Mouse (Mus musculus) limb, embryonic 14.5 days (tissue): Measurements from ENCODE around the gene Fezf1. TPM values are rescaled to one million over a fixed set of nuclear protein-coding genes. Genes with fewer than 3 reads are reported as not detected.

ENCODE experiments used
- ATAC-seq: fragments of 200-750 bp; cut with Nextera tagmentation; 2 replicates; pipeline ENCODE4 v1.8.0; 2017; ENCODE audit warnings: low read depth, moderate number of reproducible peaks, moderate TSS enrichment; ENCODE audit not compliant: low FRiP score
- DNase-seq: peaks from one replicate; pipeline ENCODE4 v3.0.0-alpha.2; 2015; ENCODE audit warnings: low spot score
- H3K27ac ChIP-seq: fragments of 300-500 bp; sonication (generic); replicated peaks from 2 replicates; pipeline ENCODE4 v1.5.1; 2014; ENCODE audit warnings: low read depth, mild to moderate bottlenecking, low read length, moderate library complexity, mixed read lengths
- H3K27me3 ChIP-seq: fragments of 300-500 bp; sonication (generic); 2 replicates; pipeline ENCODE4 v1.6.1; 2014; ENCODE audit warnings: low read length, mixed read lengths; ENCODE audit not compliant: control insufficient read depth, insufficient read depth
- H3K36me3 ChIP-seq: fragments of 300-500 bp; sonication (generic); 2 replicates; pipeline ENCODE4 v1.6.1; 2014; ENCODE audit warnings: mild to moderate bottlenecking, low read length, moderate library complexity, mixed read lengths; ENCODE audit not compliant: control insufficient read depth, insufficient read depth
- H3K4me1 ChIP-seq: fragments of 300-500 bp; sonication (generic); 2 replicates; pipeline ENCODE4 v1.6.1; 2014; ENCODE audit warnings: antibody characterized with exemption, low read length, mixed read lengths; ENCODE audit not compliant: control insufficient read depth, insufficient read depth
- H3K4me2 ChIP-seq: fragments of 300-500 bp; sonication (generic); replicated peaks from 2 replicates; pipeline ENCODE4 v1.6.1; 2014; ENCODE audit warnings: low read depth, mild to moderate bottlenecking, low read length, moderate library complexity; ENCODE audit not compliant: severe bottlenecking
- H3K4me3 ChIP-seq: fragments of 300-500 bp; sonication (generic); replicated peaks from 2 replicates; pipeline ENCODE4 v1.5.1; 2014; ENCODE audit warnings: low read length
- H3K9ac ChIP-seq: fragments of 300-500 bp; sonication (generic); 2 replicates; pipeline ENCODE4 v1.6.1; 2014; ENCODE audit warnings: mild to moderate bottlenecking, low read depth, low read length, moderate library complexity; ENCODE audit not compliant: severe bottlenecking
- H3K9me3 ChIP-seq: fragments of 300-500 bp; sonication (generic); 2 replicates; pipeline ENCODE4 v1.6.1; 2016; ENCODE audit warnings: low read length; ENCODE audit not compliant: control insufficient read depth
- POLR2A ChIP-seq: fragments of 200-500 bp; IDR thresholded peaks from 2 replicates; pipeline ENCODE4 v1.8.0; 2012; ENCODE audit warnings: inconsistent platforms, mild to moderate bottlenecking, moderate library complexity, borderline replicate concordance; ENCODE audit not compliant: insufficient read depth, insufficient read length; ENCODE audit errors: extremely low read depth
- WGBS: fragments of 180-500 bp; shearing (Covaris S2); extraction: QIAGEN DNeasy Blood & Tissue Kit; methylation state at CpG from one replicate; pipeline ENCODE4 v1.1.7; 2014; 5-methylcytosine and 5-hydroxymethylcytosine counted together
- polyA plus RNA-seq, 2 experiments: library from polyadenylated mRNA; depleted of rRNA in 1 of 2; stranded (reverse) in 1 of 2; unstranded in 1 of 2; fragments of >200 nt; fragmentation: Nextera tagmentation in 1 of 2; extraction: Ambion mirVana in 1 of 2; gene quantifications; 2 replicates each; pipeline versions ENCODE4 v1.2.1 to v1.2.3; 2012 to 2014

Fezf1 gene
- polyA plus RNA-seq, 2 experiments = 0.11 TPM; not detected in 1

DNA sequence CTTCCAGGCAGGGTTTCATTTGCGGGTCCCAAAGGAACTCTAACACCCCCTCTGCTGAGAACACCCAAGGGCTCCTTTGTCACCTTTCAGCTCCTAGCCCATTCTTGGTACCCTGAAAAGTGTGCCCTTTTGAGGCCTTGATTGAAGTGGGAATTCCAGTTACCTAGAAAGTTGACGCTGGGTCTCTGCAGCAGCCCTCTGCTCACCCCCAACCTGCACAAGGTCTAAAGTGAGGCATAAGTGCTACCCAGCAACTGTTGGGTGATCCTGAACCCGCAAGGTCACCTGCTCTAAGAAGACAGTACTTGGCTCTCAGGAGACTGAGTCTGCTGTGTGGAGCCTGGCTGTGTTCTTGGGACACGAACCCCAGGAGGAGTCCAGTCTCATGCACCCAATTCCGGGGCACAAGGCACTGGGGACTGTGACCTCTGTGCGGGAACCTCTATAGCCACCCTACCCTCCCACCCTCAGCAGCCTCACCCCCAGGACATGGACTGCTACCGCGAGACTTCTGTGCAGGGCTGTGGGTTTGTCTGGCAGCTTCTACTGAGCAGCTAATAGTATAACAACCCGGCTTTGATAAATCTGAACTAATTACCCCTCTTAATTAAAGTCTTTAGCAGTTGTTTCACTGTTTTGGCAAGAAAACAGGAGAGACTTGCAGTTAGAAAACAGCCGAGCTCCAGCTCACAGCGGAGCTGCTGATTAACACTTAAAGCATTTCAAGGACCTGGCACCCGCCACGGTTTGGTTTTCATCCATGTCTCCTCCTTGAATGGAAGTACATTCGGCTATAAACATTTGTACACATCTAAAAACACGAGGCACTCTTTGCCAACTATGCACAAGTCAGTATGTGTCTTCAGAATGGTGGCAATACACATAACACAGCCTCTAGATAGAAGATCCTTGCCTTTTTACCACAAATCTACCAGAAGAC lies 4.1 kb downstream of the Fezf1 start:
- Histone ChIP-seq H3K9me3 (no peaks in the 10 kb centered on the region), H3K36me3 (no peaks in the 10 kb centered on the region), H3K27me3 (peaks cover 70% of the 10 kb centered on the region), H3K4me2 (no peak overlapping the region), H3K9ac (no peak overlapping the region), H3K27ac (no peak overlapping the region), H3K4me3 (no peak overlapping the region), H3K4me1 (peaks cover 10% of the 10 kb centered on the region; the same call in 1 of the 2 replicates)
- DNase-seq (no peak), ATAC-seq (no peak)
- TF ChIP-seq POLR2A = no peak
- WGBS = 5% methylated on average over 15 of the region's 15 CpGs

DNA sequence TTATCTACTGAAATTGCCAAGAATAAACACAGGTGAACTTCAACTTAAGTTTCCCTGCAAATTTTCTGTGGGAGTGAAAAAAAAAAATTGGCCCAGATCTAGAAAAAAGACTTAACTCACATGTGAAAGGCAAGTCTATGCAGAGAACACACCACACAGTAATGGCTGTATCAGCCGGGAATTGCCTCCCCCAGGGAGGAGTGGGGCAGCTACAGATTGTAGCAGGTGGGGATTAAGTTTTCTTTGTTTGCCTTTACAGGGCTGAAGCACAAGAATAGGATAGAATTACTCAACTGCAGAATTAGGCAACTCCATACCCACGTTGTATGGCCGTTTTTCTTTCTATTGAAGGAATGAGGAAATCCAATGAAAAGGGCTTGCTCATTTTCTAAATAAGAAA lies 36.7 kb downstream of the Fezf1 start:
- no peak overlapping the region for H3K9ac ChIP-seq
- no peak for TF ChIP-seq POLR2A
- DNase-seq (no peak), ATAC-seq (no peak)
- H3K4me3 ChIP-seq = no peak overlapping the region
- no peaks in the 10 kb centered on the region for H3K36me3 ChIP-seq
- H3K27me3 ChIP-seq = no peaks in the 10 kb centered on the region
- no peaks in the 10 kb centered on the region for H3K4me1 ChIP-seq
- no peak overlapping the region for H3K27ac ChIP-seq
- no peak overlapping the region for H3K4me2 ChIP-seq
- 52% methylated on average over 3 of the region's 3 CpGs for WGBS
- H3K9me3 ChIP-seq = no peaks in the 10 kb centered on the region

DNA sequence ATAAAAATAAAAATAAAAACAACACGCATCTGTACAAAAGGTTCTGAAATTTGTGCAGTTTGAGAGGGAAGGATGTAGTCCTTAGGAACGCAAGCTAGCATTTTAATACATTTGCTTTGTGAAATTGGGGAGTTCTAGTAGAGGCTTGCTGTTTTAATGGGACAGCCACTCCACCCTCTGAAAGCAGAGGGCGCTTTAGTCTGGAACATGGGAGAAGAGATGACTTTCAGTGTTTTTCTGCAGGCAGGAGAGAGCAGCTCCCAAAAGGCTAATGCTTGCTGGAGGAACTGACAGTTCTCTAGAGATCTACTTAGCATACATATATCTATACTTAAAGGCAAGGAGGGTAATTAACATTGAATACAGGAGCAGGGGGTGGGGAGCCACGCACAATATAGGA lies 40.4 kb downstream of the Fezf1 start:
- 56% methylated on average over 4 of the region's 4 CpGs for WGBS
- no peaks in the 10 kb centered on the region for H3K9me3 ChIP-seq
- no peaks in the 10 kb centered on the region for H3K4me1 ChIP-seq
- no peak overlapping the region for H3K9ac ChIP-seq
- no peaks in the 10 kb centered on the region for H3K36me3 ChIP-seq
- no peak for TF ChIP-seq POLR2A
- H3K4me3 ChIP-seq = no peak overlapping the region
- H3K4me2 ChIP-seq = no peak overlapping the region
- ATAC-seq (no peak), DNase-seq (no peak)
- H3K27me3 ChIP-seq = no peaks in the 10 kb centered on the region
- no peak overlapping the region for H3K27ac ChIP-seq

DNA sequence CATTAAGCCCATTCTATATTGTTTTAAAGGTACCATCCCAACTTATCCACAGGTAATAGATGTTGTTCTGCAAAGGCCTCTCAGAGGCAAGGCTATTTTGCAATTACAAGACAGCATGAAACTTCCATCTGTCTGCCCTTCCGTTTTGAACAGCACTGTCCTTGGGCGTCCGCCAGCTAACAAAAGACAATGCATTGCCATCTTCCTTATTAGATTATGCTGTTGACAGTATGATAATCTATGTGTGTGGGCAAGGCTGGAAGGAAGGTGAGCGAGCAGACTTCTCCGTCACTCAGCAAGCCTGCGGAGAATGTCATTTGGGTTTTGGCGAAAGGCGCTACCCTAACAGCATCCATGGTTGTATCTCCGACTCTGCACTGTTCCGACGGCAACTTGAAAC lies 45.5 kb downstream of the Fezf1 start:
- H3K4me1 ChIP-seq = no peaks in the 10 kb centered on the region
- H3K4me2 ChIP-seq = no peak overlapping the region
- no peak overlapping the region for H3K27ac ChIP-seq
- TF ChIP-seq POLR2A = no peak
- ATAC-seq = no peak
- H3K27me3 ChIP-seq = no peaks in the 10 kb centered on the region
- no peak overlapping the region for H3K9ac ChIP-seq
- no peaks in the 10 kb centered on the region for H3K9me3 ChIP-seq
- H3K36me3 ChIP-seq = no peaks in the 10 kb centered on the region
- no peak for DNase-seq
- WGBS = 83% methylated on average over 11 of the region's 11 CpGs
- no peak overlapping the region for H3K4me3 ChIP-seq

Other genes with a start within 250 kb of the Fezf1 start
- 2.0 and 2.4 TPM in 2 replicates for gene Aass, start 115.4 kb downstream of the Fezf1 start, polyA plus RNA-seq (2012; rRNA removed)
- 2.4 and 3.2 TPM in 2 replicates for gene Aass, start 115.4 kb downstream of the Fezf1 start, polyA plus RNA-seq (2014; fragmentation: Nextera tagmentation; extraction: Ambion mirVana)